Mouse (Mus musculus) cerebellum, adult 2 months (tissue): ENCODE data around the gene Ufc1. TPM values are rescaled to one million over a fixed set of nuclear protein-coding genes. Genes with fewer than 3 reads are reported as not detected.
A peak's percentile ranks its signal among the peaks of the same experiment; 100 is the strongest.
"Not testable (repeated sequence)": the region's sequence is repeated elsewhere in the genome, so short reads cannot be mapped to it uniquely, and the experiment has no call there.

Experiments
- DNase-seq, 2 experiments: peaks; one replicate each; pipeline ENCODE4 v3.0.0; 2021
- H3K27ac ChIP-seq: fragments of 200-500 bp; 2 replicates; pipeline ENCODE4 v1.5.1; 2012; ENCODE audit warnings: low read length, control low read depth, inconsistent platforms; ENCODE audit not compliant: insufficient read depth
- H3K27me3 ChIP-seq: fragments of 200-500 bp; 2 replicates; pipeline ENCODE4 v1.6.1; 2012; ENCODE audit warnings: inconsistent platforms, mild to moderate bottlenecking, low read length, moderate library complexity; ENCODE audit not compliant: control insufficient read depth, insufficient read depth
- H3K4me1 ChIP-seq: fragments of 200-500 bp; 2 replicates; pipeline ENCODE4 v1.6.1; 2011; ENCODE audit warnings: low read length; ENCODE audit not compliant: control insufficient read depth, insufficient read depth
- H3K4me3 ChIP-seq: fragments of 200-500 bp; replicated peaks from 2 replicates; pipeline ENCODE3; 2011; ENCODE audit warnings: mild to moderate bottlenecking, low read depth, low read length, control low read depth; ENCODE audit not compliant: insufficient read depth
- CTCF ChIP-seq: fragments of 200-500 bp; IDR thresholded peaks from 2 replicates; pipeline ENCODE4 v1.5.1; 2011; ENCODE audit warnings: low read depth, mild to moderate bottlenecking, control low read depth, low read length, moderate library complexity, borderline replicate concordance; ENCODE audit not compliant: insufficient read depth
- POLR2A ChIP-seq: fragments of 200-500 bp; IDR thresholded peaks from 2 replicates; pipeline ENCODE4 v1.6.1; 2011; ENCODE audit warnings: low read length, control low read depth, borderline replicate concordance; ENCODE audit not compliant: insufficient read depth
- WGBS: fragments of 180-500 bp; shearing (Covaris S2); methylation state at CpG from one replicate; pipeline ENCODE4 v1.1.7; 2018; 5-methylcytosine and 5-hydroxymethylcytosine counted together
- polyA plus RNA-seq: library from polyadenylated mRNA; depleted of rRNA; stranded (reverse); fragments of >200 nt; gene quantifications from 2 replicates; pipeline ENCODE4 v1.2.3, GENCODE M21; 2012; rRNA removed

Ufc1 gene
- polyA plus RNA-seq, 1 experiment, result 109 TPM

GRCm38 (mm10) chr1:171247916-171248315, 46.9 kb downstream of the Ufc1 start:
- Histone ChIP-seq H3K4me1 (peaks cover 3% of the 10 kb centered on the region; the same call in 1 of the 2 replicates), H3K27ac (peak overlapping the region; percentile 14)
- TF ChIP-seq POLR2A (no peak), CTCF (no peak)

GRCm38 (mm10) chr1:171247453-171247841, 47.4 kb downstream of the Ufc1 start:
- Histone ChIP-seq H3K4me3 (peak overlapping the region; percentile 93), H3K4me1 (peaks cover 3% of the 10 kb centered on the region; the same call in 1 of the 2 replicates), H3K27ac (peak overlapping the region; percentile 14), H3K27me3 (no peaks in the 10 kb centered on the region)
- TF ChIP-seq POLR2A, result no peak
- no peak for TF ChIP-seq CTCF
- DNase-seq, result no peak
- 16% methylated on average over 13 of the region's 13 CpGs for WGBS

More at GRCm38 (mm10) chr1:171247916-171248315, 46.9 kb downstream of the Ufc1 start:
- Histone ChIP-seq H3K4me3 (no peak overlapping the region), H3K27me3 (no peaks in the 10 kb centered on the region)
- 28% methylated on average over 4 of the region's 4 CpGs for WGBS
- no peak for DNase-seq

- under 1% methylated on average over 41 of the region's 41 CpGs for WGBS
- Histone ChIP-seq H3K27me3 (no peaks in the 10 kb centered on the region), H3K4me3 (peak overlapping the region; percentile 93), H3K4me1 (peaks cover 3% of the 10 kb centered on the region; the same call in 1 of the 2 replicates), H3K27ac (peak overlapping the region; percentile 80)
- DNase-seq, result peak; percentile 98
- TF ChIP-seq POLR2A, result peak; percentile 49; the same call in 1 of the 2 replicates
- TF ChIP-seq CTCF, result peak; percentile 74
Observed at GRCm38 (mm10) chr1:171246709-171247452, 47.9 kb downstream of the Ufc1 start.

DNA sequence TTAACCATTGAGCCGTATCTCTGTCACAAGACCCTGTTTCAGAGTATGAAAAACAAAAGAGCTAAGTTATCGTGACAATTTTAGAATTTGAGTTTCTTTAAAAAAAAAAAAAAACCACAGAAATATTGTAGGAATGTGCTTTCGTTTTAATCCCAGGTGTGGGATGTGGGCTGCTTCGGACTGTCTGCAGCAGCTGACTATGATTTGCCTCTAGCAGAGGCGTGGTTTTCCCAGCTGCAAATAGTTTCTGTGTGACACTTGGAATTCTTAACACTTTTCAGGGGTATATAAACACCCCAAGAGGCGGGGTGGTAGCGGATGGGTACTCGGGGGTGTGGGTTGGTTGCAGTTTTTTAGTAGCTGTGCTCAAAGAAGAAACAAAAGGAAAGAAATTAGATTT, 49.5 kb downstream of the Ufc1 start:
- H3K27me3 ChIP-seq, result no peaks in the 10 kb centered on the region
- DNase-seq, result no peak
- H3K4me1 ChIP-seq, result peaks cover 3% of the 10 kb centered on the region; the same call in 1 of the 2 replicates
- no peak overlapping the region for H3K27ac ChIP-seq
- WGBS, result 94% methylated on average over 8 of the region's 8 CpGs
- no peak overlapping the region for H3K4me3 ChIP-seq
- TF ChIP-seq CTCF, result no peak
- TF ChIP-seq POLR2A, result no peak

- not testable (repeated sequence) for DNase-seq, H3K27me3 ChIP-seq, H3K27ac ChIP-seq, H3K4me1 ChIP-seq, H3K4me3 ChIP-seq
- 80% methylated on average over 12 of the region's 12 CpGs for WGBS
Observed at GRCm38 (mm10) chr1:171241952-171242351, 52.9 kb downstream of the Ufc1 start.

- H3K27ac ChIP-seq, result no peak overlapping the region
- DNase-seq, result no peak
- TF ChIP-seq POLR2A (no peak), CTCF (no peak)
- H3K4me3 ChIP-seq, result no peak overlapping the region
- 92% methylated on average over 10 of the region's 10 CpGs for WGBS
- H3K4me1 ChIP-seq, result no peaks in the 10 kb centered on the region
- H3K27me3 ChIP-seq, result no peaks in the 10 kb centered on the region
Observed at GRCm38 (mm10) chr1:171240911-171241310, 53.9 kb downstream of the Ufc1 start.

DNA sequence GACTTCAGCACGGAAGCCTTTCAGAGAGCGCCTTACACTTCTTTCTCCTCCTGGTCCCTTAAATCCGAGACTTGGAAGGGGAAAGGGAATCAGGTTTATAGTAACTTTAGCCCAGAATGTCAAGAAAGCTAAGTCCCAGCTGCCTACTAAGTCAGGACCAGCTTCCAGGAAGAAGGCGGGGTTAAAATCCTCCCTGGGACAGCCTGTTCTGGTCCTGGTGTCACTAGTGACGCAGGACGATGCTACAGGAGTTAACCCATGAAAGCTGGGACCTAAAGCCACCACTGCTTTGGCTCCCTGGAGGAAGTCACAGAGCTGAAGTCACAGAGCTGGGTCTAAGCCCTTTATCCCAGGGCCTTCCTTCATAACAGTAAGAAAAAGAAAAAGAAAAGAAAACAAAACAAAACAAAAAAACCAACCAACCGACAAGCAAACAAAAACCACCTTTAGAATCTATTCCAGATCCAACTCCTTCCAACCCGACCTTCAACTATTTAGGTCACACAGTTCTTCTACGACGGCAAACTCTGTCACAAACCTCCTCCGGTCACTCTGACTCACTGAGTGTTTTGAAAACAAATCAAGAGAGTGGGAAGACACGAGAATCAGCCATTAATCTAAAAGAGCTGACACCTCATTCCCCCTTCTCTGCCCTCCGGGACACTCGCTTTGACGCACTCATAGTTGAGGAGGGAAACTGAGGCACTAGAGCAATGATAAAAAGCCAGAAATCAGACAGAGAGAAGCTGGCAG, 54.7 kb downstream of the Ufc1 start:
- H3K4me1 ChIP-seq, result no peaks in the 10 kb centered on the region
- no peak overlapping the region for H3K27ac ChIP-seq
- TF ChIP-seq CTCF (no peak), POLR2A (no peak)
- WGBS, result 68% methylated on average over 15 of the region's 15 CpGs
- no peaks in the 10 kb centered on the region for H3K27me3 ChIP-seq
- DNase-seq, result no peak
- H3K4me3 ChIP-seq, result no peak overlapping the region

Other genes with a start within 250 kb of the Ufc1 start
- gene Fcgr3, start 230.1 kb downstream of the Ufc1 start, polyA plus RNA-seq, result 5.2 and 6.0 TPM in 2 replicates
- 5.6 and 8.0 TPM in 2 replicates for gene Cfap126, start 181.1 kb downstream of the Ufc1 start, polyA plus RNA-seq
- gene Sdhc, start 144.4 kb downstream of the Ufc1 start, polyA plus RNA-seq, result 302 and 305 TPM in 2 replicates
- 0.16 and 0.34 TPM in 2 replicates for gene Mpz, start 144.3 kb downstream of the Ufc1 start, polyA plus RNA-seq
- 195 and 252 TPM in 2 replicates for gene Pcp4l1, start 98.8 kb downstream of the Ufc1 start, polyA plus RNA-seq
- gene Nr1i3, start 81.1 kb downstream of the Ufc1 start, polyA plus RNA-seq, result 0.19 and 0.23 TPM in 2 replicates
- 85.5 and 92.7 TPM in 2 replicates for gene Tomm40l, start 72.5 kb downstream of the Ufc1 start, polyA plus RNA-seq
- 4.1 and 6.3 TPM in 2 replicates for gene Apoa2, start 70.0 kb downstream of the Ufc1 start, polyA plus RNA-seq
- gene Fcer1g, start 60.7 kb downstream of the Ufc1 start, polyA plus RNA-seq, result 12.4 and 13.2 TPM in 2 replicates
- 26.1 and 29.8 TPM in 2 replicates for gene Adamts4, start 44.6 kb downstream of the Ufc1 start, polyA plus RNA-seq
- 282 and 283 TPM in 2 replicates for gene Ndufs2, start 43.6 kb downstream of the Ufc1 start, polyA plus RNA-seq
- 69.6 and 72.2 TPM in 2 replicates for gene B4galt3, start 24.7 kb downstream of the Ufc1 start, polyA plus RNA-seq
- gene Ppox, start 13.8 kb downstream of the Ufc1 start, polyA plus RNA-seq, result 76.9 and 81.2 TPM in 2 replicates
- 76.6 and 77.5 TPM in 2 replicates for gene Usp21, start 7.0 kb downstream of the Ufc1 start, polyA plus RNA-seq
- gene Dedd, start 34.1 kb upstream of the Ufc1 start, polyA plus RNA-seq, result 54.4 and 56.4 TPM in 2 replicates
- 68.2 TPM in 2 replicates for gene Nit1, start 50.6 kb upstream of the Ufc1 start, polyA plus RNA-seq
- gene Pfdn2, start 50.6 kb upstream of the Ufc1 start, polyA plus RNA-seq, result 129 and 135 TPM in 2 replicates
- gene Klhdc9, start 65.8 kb upstream of the Ufc1 start, polyA plus RNA-seq, result 7.9 and 8.2 TPM in 2 replicates
- 11.9 and 12.5 TPM in 2 replicates for gene Nectin4, start 75.1 kb upstream of the Ufc1 start, polyA plus RNA-seq
- 0.65 and 0.68 TPM in 2 replicates for gene Arhgap30, start 93.9 kb upstream of the Ufc1 start, polyA plus RNA-seq
- gene Usf1, start 116.3 kb upstream of the Ufc1 start, polyA plus RNA-seq, result 98.7 and 107 TPM in 2 replicates
- 2.2 and 3.2 TPM in 2 replicates for gene Tstd1, start 123.8 kb upstream of the Ufc1 start, polyA plus RNA-seq
- 8.7 and 10.1 TPM in 2 replicates for gene F11r, start 142.5 kb upstream of the Ufc1 start, polyA plus RNA-seq
- gene Alyref2, start 208.5 kb upstream of the Ufc1 start, polyA plus RNA-seq, result 7.5 and 7.6 TPM in 2 replicates
- gene Itln1, start 240.3 kb upstream of the Ufc1 start, polyA plus RNA-seq, result not detected in 2 replicates